Mouse (Mus musculus): Measurements from ENCODE around the gene Nav2. TPM values are rescaled to one million over a fixed set of nuclear protein-coding genes. Genes with fewer than 3 reads are reported as not detected.
A peak's percentile ranks its signal among the peaks of the same experiment; 100 is the strongest.

Gene Nav2
- polyA plus RNA-seq, 1 experiment from 2014 or later = 23.0 TPM

DNA sequence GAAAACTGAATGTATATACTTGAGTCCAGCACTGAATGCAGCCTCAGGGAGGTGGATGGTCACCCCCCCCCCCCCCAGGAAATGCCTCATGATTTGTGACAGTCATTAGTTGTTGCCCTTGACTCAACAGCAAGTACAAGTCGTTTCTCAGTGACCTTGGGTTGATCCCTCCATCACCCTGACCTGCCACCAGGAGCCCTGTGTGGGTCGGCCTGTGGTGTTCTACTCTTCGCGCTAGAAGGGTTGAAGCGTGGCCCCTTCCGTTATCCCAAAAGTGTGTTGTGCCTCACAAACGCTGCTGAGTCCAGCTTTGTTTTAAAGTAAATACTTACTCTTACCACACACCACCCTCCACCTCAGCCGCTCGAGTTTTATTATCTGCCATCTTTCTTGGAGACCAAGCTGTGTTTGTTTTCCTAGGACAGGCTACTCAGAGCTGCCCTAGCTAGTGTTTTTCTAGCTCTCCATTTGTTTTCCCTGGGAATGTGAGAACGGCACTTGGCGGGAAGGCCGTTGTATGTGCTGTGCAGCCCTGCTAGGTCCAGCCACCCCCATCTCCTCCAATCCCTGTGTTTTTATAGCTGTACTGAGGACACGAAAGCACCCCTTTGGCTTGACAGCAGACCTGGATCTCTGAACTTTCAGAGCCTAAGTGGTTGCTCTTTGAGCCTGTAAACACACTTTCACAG, 659.0 kb downstream of the Nav2 start:
- Histone ChIP-seq H3K9me3 (no peaks in the 10 kb centered on the region), H3K27ac (replicated peaks) (no peak overlapping the region), H3K27me3 (no peaks in the 10 kb centered on the region), H3K4me3 (no peak overlapping the region), H3K9ac (replicated peaks) (no peak overlapping the region), H3K4me2 (replicated peaks) (no peak overlapping the region), H3K36me3 (peaks cover 20% of the 10 kb centered on the region), H3K4me1 (peaks cover 3% of the 10 kb centered on the region; the same call in 1 of the 2 replicates)
- no peak for ATAC-seq (ENCODE audit: low FRiP score, low read depth)
- WGBS = 84% methylated on average over 13 of the region's 13 CpGs

DNA sequence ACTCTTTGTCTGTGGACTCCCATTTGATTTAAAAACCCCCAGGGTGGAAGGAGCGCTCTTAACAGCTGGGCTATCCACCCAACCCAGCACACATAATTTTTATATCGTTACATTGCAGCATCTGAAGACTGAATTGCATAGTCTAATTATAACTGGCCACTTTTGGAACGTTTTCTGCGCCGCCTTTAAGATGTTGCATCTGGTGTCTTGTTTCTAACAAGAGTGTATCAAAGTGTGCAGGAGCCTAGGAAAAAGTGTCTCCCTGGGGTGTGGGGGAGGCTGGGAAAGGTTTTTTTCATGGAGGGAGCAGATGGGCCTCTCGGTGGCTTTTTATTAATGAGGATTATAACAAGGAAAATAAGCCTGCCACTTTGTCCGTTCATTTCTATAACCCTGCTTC, 661.1 kb downstream of the Nav2 start:
- ATAC-seq (ENCODE audit: low FRiP score, low read depth) = peak; percentile 64
- Histone ChIP-seq H3K4me1 (peaks cover 3% of the 10 kb centered on the region; the same call in 1 of the 2 replicates), H3K9me3 (no peaks in the 10 kb centered on the region), H3K36me3 (peaks cover 17% of the 10 kb centered on the region), H3K4me3 (no peak overlapping the region), H3K9ac (replicated peaks) (no peak overlapping the region), H3K4me2 (replicated peaks) (no peak overlapping the region), H3K27ac (replicated peaks) (peak overlapping the region; percentile 63), H3K27me3 (no peaks in the 10 kb centered on the region)
- 70% methylated on average over 7 of the region's 7 CpGs for WGBS

DNA sequence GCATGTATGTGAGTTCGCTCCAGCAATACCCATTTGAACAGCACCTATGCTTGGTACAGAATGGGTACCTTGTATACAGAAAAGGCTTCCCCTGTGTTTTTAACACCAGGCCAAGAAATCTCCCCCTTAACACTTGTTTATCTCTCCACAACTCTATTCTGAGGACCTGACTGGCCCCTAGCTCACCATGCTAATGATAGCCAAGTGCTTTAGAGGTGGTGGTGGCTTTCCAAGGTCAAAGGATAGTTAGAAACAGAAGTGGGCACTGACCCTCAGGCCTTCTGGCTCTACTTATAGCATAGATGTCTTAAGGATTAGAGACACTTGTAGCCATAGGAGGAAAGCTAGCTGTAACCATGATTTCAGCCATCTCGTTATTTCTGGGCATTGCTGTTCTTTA, 663.1 kb downstream of the Nav2 start:
- H3K4me1 ChIP-seq = peaks cover under 1% of the 10 kb centered on the region; the same call in 1 of the 2 replicates
- no peak overlapping the region for H3K27ac ChIP-seq (replicated peaks)
- ATAC-seq (ENCODE audit: low FRiP score, low read depth) = no peak
- no peaks in the 10 kb centered on the region for H3K27me3 ChIP-seq
- H3K4me3 ChIP-seq = no peak overlapping the region
- H3K9me3 ChIP-seq = no peaks in the 10 kb centered on the region
- WGBS = 99% methylated on average over 2 of the region's 2 CpGs
- H3K4me2 ChIP-seq (replicated peaks) = no peak overlapping the region
- H3K9ac ChIP-seq (replicated peaks) = no peak overlapping the region
- H3K36me3 ChIP-seq = peaks cover 28% of the 10 kb centered on the region

DNA sequence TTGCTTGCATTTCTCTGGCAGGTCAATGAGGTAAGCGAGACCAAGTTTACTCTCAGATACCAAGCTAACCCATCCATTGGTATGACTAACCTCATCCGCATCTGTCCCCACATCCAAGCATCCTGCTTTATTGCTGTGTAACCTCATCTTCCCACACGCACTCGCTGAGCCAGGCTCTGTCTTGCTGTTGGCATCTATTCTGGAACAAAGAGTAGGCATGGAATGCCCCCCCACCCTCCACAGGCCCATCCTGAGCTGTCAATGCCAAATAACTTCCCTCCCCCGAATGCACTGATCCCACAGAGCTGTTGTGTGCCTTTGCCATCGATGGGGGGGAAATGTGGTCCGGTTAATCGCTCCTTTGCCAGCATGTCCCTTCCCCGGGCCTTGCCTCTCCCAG, 666.7 kb downstream of the Nav2 start:
- no peaks in the 10 kb centered on the region for H3K4me1 ChIP-seq
- no peak overlapping the region for H3K4me2 ChIP-seq (replicated peaks)
- H3K36me3 ChIP-seq = peaks cover 43% of the 10 kb centered on the region
- H3K27me3 ChIP-seq = no peaks in the 10 kb centered on the region
- H3K4me3 ChIP-seq = no peak overlapping the region
- H3K27ac ChIP-seq (replicated peaks) = no peak overlapping the region
- H3K9me3 ChIP-seq = no peaks in the 10 kb centered on the region
- no peak for ATAC-seq (ENCODE audit: low FRiP score, low read depth)
- 95% methylated on average over 9 of the region's 9 CpGs for WGBS
- no peak overlapping the region for H3K9ac ChIP-seq (replicated peaks)

DNA sequence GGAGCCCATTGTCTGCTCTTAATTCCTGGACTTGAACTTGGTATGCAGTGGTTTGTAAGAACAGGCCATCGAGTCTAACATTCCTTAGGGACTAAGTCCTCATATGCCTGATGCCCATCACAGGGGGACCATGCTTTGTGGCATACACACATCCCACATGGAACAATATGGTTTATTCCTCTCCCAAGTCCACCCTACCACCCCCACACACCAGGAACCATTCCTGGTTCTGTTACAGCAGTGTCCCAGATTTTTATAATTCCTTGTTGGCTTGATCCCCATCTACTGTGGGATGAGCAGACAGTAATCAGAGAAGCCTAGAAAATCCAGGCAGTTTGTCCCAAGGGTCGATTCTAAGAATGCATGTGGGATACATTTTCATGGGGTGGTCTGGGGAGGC, 668.6 kb downstream of the Nav2 start:
- no peaks in the 10 kb centered on the region for H3K9me3 ChIP-seq
- H3K27ac ChIP-seq (replicated peaks) = no peak overlapping the region
- H3K27me3 ChIP-seq = no peaks in the 10 kb centered on the region
- peaks cover 36% of the 10 kb centered on the region for H3K36me3 ChIP-seq
- 96% methylated on average over 2 of the region's 2 CpGs for WGBS
- no peak overlapping the region for H3K4me3 ChIP-seq
- ATAC-seq (ENCODE audit: low FRiP score, low read depth) = no peak
- no peaks in the 10 kb centered on the region for H3K4me1 ChIP-seq
- H3K9ac ChIP-seq (replicated peaks) = no peak overlapping the region
- H3K4me2 ChIP-seq (replicated peaks) = no peak overlapping the region

DNA sequence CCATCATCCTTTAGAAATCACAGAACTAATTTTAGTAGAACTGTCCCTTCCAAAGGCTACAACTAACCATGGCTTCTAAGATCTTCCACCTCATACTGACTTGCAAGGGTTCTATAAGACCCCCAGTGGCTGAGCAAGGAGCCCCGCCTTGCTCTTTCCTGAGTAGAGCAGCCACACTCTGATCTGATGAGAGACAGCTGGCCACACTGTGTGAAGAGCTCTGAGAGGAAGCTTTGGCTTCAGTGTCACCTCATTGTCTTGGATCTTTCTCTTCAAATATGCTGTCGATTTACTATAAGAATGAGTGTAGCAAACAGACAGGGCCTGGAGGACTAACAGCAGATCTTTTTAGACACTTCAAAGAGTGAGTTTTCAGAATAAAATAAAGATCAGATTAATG, 673.4 kb downstream of the Nav2 start:
- Histone ChIP-seq H3K27me3 (no peaks in the 10 kb centered on the region), H3K4me2 (replicated peaks) (no peak overlapping the region), H3K4me1 (no peaks in the 10 kb centered on the region), H3K9me3 (no peaks in the 10 kb centered on the region), H3K9ac (replicated peaks) (no peak overlapping the region), H3K27ac (replicated peaks) (no peak overlapping the region), H3K4me3 (no peak overlapping the region), H3K36me3 (peaks cover 51% of the 10 kb centered on the region)
- 95% methylated on average over 2 of the region's 2 CpGs for WGBS
- ATAC-seq (ENCODE audit: low FRiP score, low read depth) = no peak

DNA sequence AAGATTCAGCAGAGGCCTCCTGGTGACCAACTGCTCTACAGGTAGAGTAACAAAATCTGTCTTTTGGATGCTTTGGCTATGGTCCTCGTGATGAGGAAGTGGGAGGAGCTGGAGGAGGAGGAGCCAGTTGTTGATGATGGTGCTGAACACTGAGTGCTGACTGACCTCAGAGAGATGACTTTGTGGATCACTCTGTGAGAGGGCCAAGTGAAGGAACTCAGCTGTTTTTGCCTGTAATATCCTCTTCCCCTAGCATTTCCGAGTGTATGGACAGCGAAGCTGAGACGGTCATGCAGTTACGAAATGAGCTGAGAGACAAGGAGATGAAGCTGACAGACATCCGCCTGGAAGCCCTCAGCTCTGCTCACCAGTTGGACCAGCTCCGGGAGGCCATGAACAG, 674.0 kb downstream of the Nav2 start:
- Histone ChIP-seq H3K9me3 (no peaks in the 10 kb centered on the region), H3K27me3 (no peaks in the 10 kb centered on the region), H3K27ac (replicated peaks) (no peak overlapping the region), H3K9ac (replicated peaks) (no peak overlapping the region), H3K4me1 (no peaks in the 10 kb centered on the region), H3K4me3 (no peak overlapping the region), H3K36me3 (peaks cover 51% of the 10 kb centered on the region), H3K4me2 (replicated peaks) (no peak overlapping the region)
- 92% methylated on average over 7 of the region's 7 CpGs for WGBS
- no peak for ATAC-seq (ENCODE audit: low FRiP score, low read depth)

DNA sequence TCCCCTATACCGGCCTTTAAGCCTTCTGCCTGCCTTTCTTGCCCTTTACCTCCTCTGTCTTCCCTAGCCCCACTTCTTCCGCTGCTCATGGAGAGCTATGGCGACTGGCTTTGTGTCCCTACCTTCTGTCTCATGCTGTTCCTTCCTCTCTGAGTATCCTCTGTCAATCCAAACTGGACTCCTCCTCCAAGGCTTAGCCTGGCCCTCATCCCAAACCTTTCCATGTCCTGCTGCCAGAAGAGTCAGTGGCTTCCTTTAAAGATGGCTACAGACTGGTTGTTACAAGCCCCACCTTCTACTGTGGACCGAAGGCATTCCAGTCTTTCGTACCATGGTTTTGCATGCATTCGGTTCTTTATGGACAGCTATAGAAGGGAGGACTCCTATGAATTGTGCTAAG, 674.7 kb downstream of the Nav2 start:
- Histone ChIP-seq H3K9ac (replicated peaks) (no peak overlapping the region), H3K27me3 (no peaks in the 10 kb centered on the region), H3K9me3 (no peaks in the 10 kb centered on the region), H3K4me3 (no peak overlapping the region), H3K4me1 (no peaks in the 10 kb centered on the region), H3K4me2 (replicated peaks) (no peak overlapping the region), H3K36me3 (peaks cover 51% of the 10 kb centered on the region), H3K27ac (replicated peaks) (no peak overlapping the region)
- WGBS = 88% methylated on average over 6 of the region's 6 CpGs
- no peak for ATAC-seq (ENCODE audit: low FRiP score, low read depth)

DNA sequence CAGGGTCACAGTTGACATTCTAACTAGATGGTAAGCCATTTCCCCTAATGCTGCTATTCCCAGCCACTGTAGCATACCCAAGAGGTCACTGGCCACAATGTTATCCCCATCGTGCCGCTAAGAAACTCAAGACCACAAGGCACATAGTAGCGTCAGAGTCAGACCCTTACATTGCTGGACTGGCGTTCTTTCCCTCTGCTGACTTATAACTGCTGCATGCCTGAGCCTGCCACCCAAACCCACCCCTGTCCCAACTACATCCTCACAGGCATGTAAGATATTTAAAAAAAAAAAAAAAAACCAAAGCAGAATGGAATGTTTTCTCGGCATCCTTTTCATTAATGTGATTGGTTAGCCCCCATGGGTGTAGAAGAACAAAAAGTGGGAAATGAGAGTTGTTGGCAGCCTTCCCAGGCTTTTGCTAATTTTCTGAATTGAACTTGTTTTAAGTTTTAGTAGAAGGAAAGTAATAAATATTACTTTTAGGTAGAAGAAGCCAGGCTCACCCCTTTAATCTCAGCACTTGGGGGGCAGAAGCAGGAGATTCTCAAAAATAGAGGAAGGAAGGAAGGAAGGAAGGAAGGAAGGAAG, 678.1 kb downstream of the Nav2 start:
- H3K4me3 ChIP-seq = no peak overlapping the region

DNA sequence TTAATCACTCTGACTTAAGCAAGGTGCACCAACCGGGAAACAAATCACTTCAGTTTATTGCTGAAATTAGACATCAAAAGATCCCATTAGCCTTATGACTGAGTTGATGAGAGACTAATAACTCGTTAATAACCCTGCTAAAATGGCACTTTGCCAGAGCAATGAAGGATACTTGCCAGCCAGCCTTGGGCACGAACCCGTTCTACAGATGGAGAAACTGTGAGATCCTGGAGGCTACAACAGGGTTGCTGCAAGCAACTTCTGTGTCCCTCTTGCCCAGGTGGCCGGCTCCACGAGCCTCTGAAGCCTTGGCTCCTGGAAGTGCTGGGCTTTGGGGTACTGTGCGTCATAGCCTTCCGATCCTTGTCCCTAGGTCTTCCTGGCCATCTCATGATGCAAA, 681.1 kb downstream of the Nav2 start:
- Histone ChIP-seq H3K9ac (replicated peaks) (no peak overlapping the region), H3K27me3 (no peaks in the 10 kb centered on the region), H3K9me3 (no peaks in the 10 kb centered on the region), H3K27ac (replicated peaks) (no peak overlapping the region), H3K36me3 (peaks cover 69% of the 10 kb centered on the region), H3K4me1 (no peaks in the 10 kb centered on the region), H3K4me3 (no peak overlapping the region), H3K4me2 (replicated peaks) (no peak overlapping the region)
- 97% methylated on average over 8 of the region's 8 CpGs for WGBS
- ATAC-seq (ENCODE audit: low FRiP score, low read depth) = no peak

More for the DNA sequence above, 678.1 kb downstream of the Nav2 start:
- WGBS = 87% methylated on average over 5 of the region's 5 CpGs
- ATAC-seq (ENCODE audit: low FRiP score, low read depth) = no peak
- H3K36me3 ChIP-seq = peaks cover 65% of the 10 kb centered on the region
- H3K9ac ChIP-seq (replicated peaks) = no peak overlapping the region
- H3K27me3 ChIP-seq = no peaks in the 10 kb centered on the region
- no peak overlapping the region for H3K27ac ChIP-seq (replicated peaks)
- no peaks in the 10 kb centered on the region for H3K4me1 ChIP-seq
- no peak overlapping the region for H3K4me2 ChIP-seq (replicated peaks)
- no peaks in the 10 kb centered on the region for H3K9me3 ChIP-seq

DNA sequence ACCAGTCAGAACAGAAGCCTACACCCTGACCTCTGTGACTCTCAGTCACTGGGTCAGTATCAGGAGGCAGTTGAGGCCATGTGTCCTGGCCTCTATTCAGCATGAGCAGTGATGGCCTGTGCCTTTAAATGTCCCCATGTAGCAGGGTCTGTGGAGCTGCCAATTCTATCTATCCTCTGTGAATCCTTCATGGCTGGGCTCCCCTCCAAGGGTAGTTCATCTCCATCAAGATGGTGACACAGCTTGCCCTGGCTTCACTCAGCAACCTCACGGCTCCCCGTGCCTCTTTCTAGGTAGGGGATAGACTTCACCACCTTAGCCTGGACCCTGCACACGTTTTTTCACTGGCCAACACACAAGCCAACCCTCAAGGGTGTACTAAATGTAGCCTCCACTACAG, 689.3 kb downstream of the Nav2 start:
- WGBS = 94% methylated on average over 3 of the region's 3 CpGs
- H3K9ac ChIP-seq (replicated peaks) = no peak overlapping the region

DNA sequence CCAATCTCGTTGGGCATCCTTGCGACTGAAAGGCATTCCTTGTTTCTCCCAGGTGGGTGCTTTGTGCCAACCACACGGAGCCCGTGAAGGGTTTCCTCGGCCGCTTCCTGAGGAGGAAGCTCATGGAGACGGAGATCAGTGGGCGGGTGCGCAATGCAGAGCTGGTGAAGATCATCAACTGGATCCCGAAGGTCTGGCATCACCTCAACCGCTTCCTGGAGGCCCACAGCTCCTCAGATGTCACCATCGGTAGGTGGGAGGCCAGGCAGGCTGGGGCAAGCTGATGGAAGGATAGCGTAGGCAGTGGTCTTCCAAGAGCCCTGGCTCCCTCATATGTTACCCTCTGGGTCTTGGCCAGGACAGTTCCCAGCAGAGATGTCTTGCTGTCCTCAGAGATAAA, 689.7 kb downstream of the Nav2 start:
- no peak for ATAC-seq (ENCODE audit: low FRiP score, low read depth)
- 95% methylated on average over 13 of the region's 13 CpGs for WGBS
- H3K36me3 ChIP-seq = peaks cover 54% of the 10 kb centered on the region

More for the DNA sequence above, 689.3 kb downstream of the Nav2 start:
- Histone ChIP-seq H3K27me3 (no peaks in the 10 kb centered on the region), H3K36me3 (peaks cover 54% of the 10 kb centered on the region), H3K27ac (replicated peaks) (no peak overlapping the region), H3K4me2 (replicated peaks) (no peak overlapping the region), H3K9me3 (no peaks in the 10 kb centered on the region), H3K4me1 (no peaks in the 10 kb centered on the region), H3K4me3 (no peak overlapping the region)
- ATAC-seq (ENCODE audit: low FRiP score, low read depth) = no peak

More for the DNA sequence above, 689.7 kb downstream of the Nav2 start:
- no peak overlapping the region for H3K27ac ChIP-seq (replicated peaks)
- no peak overlapping the region for H3K4me2 ChIP-seq (replicated peaks)
- H3K4me1 ChIP-seq = no peaks in the 10 kb centered on the region
- no peaks in the 10 kb centered on the region for H3K9me3 ChIP-seq
- H3K27me3 ChIP-seq = no peaks in the 10 kb centered on the region
- H3K4me3 ChIP-seq = no peak overlapping the region
- no peak overlapping the region for H3K9ac ChIP-seq (replicated peaks)

Data from midbrain, embryonic 12.5 days (tissue).